Mouse (Mus musculus) neural tube, embryonic 12.5 days (tissue): ENCODE results near the gene Kcnq4. TPM values are rescaled to one million over a fixed set of nuclear protein-coding genes. Genes with fewer than 3 reads are reported as not detected.

ENCODE experiments used
- ATAC-seq: fragments of 200-750 bp; cut with Nextera tagmentation; 2 replicates; pipeline ENCODE4 v1.8.0; 2017; ENCODE audit warnings: low read depth, mild to moderate bottlenecking, moderate TSS enrichment, moderate library complexity; ENCODE audit not compliant: low FRiP score
- H3K27ac ChIP-seq: fragments of 300-500 bp; sonication (generic); 2 replicates; pipeline ENCODE4 v1.5.1; 2016
- H3K27me3 ChIP-seq: fragments of 300-500 bp; sonication (generic); replicated peaks from 2 replicates; pipeline ENCODE4 v1.6.1; 2016; ENCODE audit warnings: mild to moderate bottlenecking
- H3K36me3 ChIP-seq: fragments of 300-500 bp; sonication (generic); 2 replicates; pipeline ENCODE4 v1.6.1; 2016; ENCODE audit warnings: mild to moderate bottlenecking
- H3K4me1 ChIP-seq: fragments of 300-500 bp; sonication (generic); 2 replicates; pipeline ENCODE4 v1.6.1; 2016
- H3K4me2 ChIP-seq: fragments of 300-500 bp; sonication (generic); replicated peaks from 2 replicates; pipeline ENCODE4 v1.6.1; 2016; ENCODE audit warnings: mild to moderate bottlenecking
- H3K4me3 ChIP-seq: fragments of 300-500 bp; sonication (generic); 2 replicates; pipeline ENCODE4 v1.5.1; 2016
- H3K9ac ChIP-seq: fragments of 300-500 bp; sonication (generic); 2 replicates; pipeline ENCODE4 v1.6.1; 2016; ENCODE audit warnings: mild to moderate bottlenecking
- H3K9me3 ChIP-seq: fragments of 300-500 bp; sonication (generic); 2 replicates; pipeline ENCODE4 v1.6.1; 2016; ENCODE audit warnings: mild to moderate bottlenecking
- WGBS: fragments of 180-500 bp; shearing (Covaris S2); methylation state at CpG from one replicate; pipeline ENCODE4 v1.1.7; 2016; 5-methylcytosine and 5-hydroxymethylcytosine counted together
- polyA plus RNA-seq: library from polyadenylated mRNA; unstranded; fragments of >200 nt; fragmentation: Nextera tagmentation; extraction: Ambion mirVana; gene quantifications from 2 replicates; pipeline ENCODE4 v1.2.1, GENCODE M21; 2016

The Kcnq4 gene
- polyA plus RNA-seq, 1 experiment from 2014 or later = 5.0 TPM

GRCm38 (mm10) chr4:120743636-120744035, 4.8 kb downstream of the Kcnq4 start:
- Histone ChIP-seq H3K27me3 (peaks cover 31% of the 10 kb centered on the region), H3K4me2 (no peak overlapping the region), H3K27ac (no peak overlapping the region), H3K4me3 (no peak overlapping the region), H3K4me1 (peaks cover 33% of the 10 kb centered on the region), H3K9ac (no peak overlapping the region), H3K36me3 (no peaks in the 10 kb centered on the region), H3K9me3 (no peaks in the 10 kb centered on the region)
- ATAC-seq = no peak
- 84% methylated on average over 3 of the region's 3 CpGs for WGBS

- H3K27me3 ChIP-seq = peaks cover 8% of the 10 kb centered on the region
- ATAC-seq = no peak
- H3K36me3 ChIP-seq = no peaks in the 10 kb centered on the region
- H3K9ac ChIP-seq = no peak overlapping the region
- H3K4me1 ChIP-seq = peaks cover 11% of the 10 kb centered on the region; the same call in 1 of the 2 replicates
- H3K9me3 ChIP-seq = no peaks in the 10 kb centered on the region
- H3K4me2 ChIP-seq = no peak overlapping the region
- H3K4me3 ChIP-seq = no peak overlapping the region
- WGBS = 77% methylated on average over 6 of the region's 6 CpGs
- no peak overlapping the region for H3K27ac ChIP-seq
These were observed 7.1 kb downstream of the Kcnq4 start for GRCm38 (mm10) chr4:120741303-120741702.

DNA sequence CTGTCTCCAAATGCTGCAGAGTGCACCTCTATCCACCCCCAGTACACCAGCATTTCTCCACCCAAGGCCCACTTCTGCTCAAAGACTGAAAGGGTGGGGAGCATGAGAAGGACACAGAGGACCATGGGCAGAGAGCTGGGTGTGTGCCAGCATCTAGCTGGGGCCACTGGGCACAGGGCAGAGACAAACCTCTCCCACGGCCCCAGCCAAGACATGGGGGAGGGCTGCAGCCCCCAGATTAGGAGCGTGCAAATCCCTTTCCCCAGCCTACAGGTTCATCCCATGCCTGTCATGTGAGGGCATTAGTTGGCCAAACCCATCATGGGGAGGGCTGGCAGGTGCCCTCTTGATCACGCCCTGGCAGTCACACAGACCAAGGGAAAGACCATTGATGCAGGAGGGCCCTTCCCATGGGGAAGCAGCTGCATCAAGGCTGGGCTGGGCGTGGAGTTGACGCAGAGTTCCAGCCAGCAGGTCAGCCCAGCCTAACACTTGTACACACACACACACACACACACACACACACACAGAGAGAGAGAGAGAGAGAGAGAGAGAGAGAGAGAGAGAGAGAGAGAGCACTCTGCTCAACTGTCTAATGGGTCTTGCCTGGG, 14.3 kb downstream of the Kcnq4 start:
- Histone ChIP-seq H3K4me1 (peaks cover 11% of the 10 kb centered on the region), H3K27ac (no peak overlapping the region), H3K4me3 (no peak overlapping the region), H3K36me3 (no peaks in the 10 kb centered on the region), H3K9ac (no peak overlapping the region), H3K27me3 (peaks cover 24% of the 10 kb centered on the region), H3K4me2 (0 out of 2 replicates have a peak overlapping the region, but pooled peaks have one; percentile 9), H3K9me3 (no peaks in the 10 kb centered on the region)
- no peak for ATAC-seq
- 79% methylated on average over 5 of the region's 5 CpGs for WGBS

- Histone ChIP-seq H3K9ac (no peak overlapping the region), H3K9me3 (no peaks in the 10 kb centered on the region), H3K36me3 (no peaks in the 10 kb centered on the region), H3K4me3 (no peak overlapping the region), H3K4me2 (no peak overlapping the region), H3K4me1 (peaks cover 11% of the 10 kb centered on the region), H3K27me3 (peaks cover 24% of the 10 kb centered on the region), H3K27ac (no peak overlapping the region)
- ATAC-seq = no peak
- 85% methylated on average over 6 of the region's 6 CpGs for WGBS
These were observed 15.7 kb downstream of the Kcnq4 start for GRCm38 (mm10) chr4:120732737-120733136.

DNA sequence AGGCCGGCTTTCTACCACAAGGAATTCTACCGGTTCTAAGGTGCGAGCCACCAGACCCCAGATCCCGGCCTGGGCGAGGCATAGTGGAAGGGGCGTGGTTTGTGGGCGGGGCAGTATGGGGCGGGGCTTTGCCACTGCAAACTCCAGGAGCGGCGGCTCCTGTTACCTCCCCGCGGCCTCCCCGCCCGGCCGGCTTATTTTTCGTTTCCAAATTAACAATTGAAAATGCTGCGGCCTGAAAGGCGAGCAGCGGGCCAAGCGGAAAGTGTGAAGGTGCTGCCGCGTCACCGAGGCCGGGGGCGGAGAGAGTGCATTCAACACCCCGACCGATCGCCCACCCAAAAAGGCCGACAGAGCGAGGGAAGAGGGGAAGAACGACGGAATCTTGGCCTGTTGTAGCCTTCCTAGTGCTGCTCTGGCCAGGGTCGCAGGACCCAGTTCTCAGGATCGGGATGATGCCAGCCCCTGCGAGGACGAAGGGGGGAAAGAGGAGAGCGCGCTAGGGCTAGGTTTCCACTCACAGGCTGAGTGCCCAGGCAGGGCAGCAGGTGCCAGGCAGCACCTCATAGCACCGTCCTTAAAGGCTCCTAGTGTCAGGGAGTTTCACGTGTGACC, 17.3 kb downstream of the Kcnq4 start:
- Histone ChIP-seq H3K4me3 (peak overlapping the region; percentile 49), H3K36me3 (no peaks in the 10 kb centered on the region), H3K9ac (peak overlapping the region; percentile 56), H3K4me1 (peaks cover 11% of the 10 kb centered on the region), H3K4me2 (peak overlapping the region; percentile 89), H3K27ac (no peak overlapping the region), H3K9me3 (no peaks in the 10 kb centered on the region), H3K27me3 (peaks cover 24% of the 10 kb centered on the region)
- ATAC-seq = peak; percentile 86
- WGBS = under 1% methylated on average over 40 of the region's 40 CpGs

- peaks cover 11% of the 10 kb centered on the region for H3K4me1 ChIP-seq
- no peak overlapping the region for H3K27ac ChIP-seq
- peak overlapping the region; percentile 89 for H3K4me2 ChIP-seq
- H3K9me3 ChIP-seq = no peaks in the 10 kb centered on the region
- no peak overlapping the region for H3K9ac ChIP-seq
- WGBS = 33% methylated on average over 6 of the region's 6 CpGs
- H3K4me3 ChIP-seq = peak overlapping the region; percentile 49; the same call in 1 of the 2 replicates
- peaks cover 24% of the 10 kb centered on the region for H3K27me3 ChIP-seq
- no peaks in the 10 kb centered on the region for H3K36me3 ChIP-seq
- ATAC-seq = 0 out of 2 replicates have a peak, but pooled peaks have one; percentile 5
These were observed 17.8 kb downstream of the Kcnq4 start for GRCm38 (mm10) chr4:120730574-120730973.

- Histone ChIP-seq H3K4me1 (peaks cover 11% of the 10 kb centered on the region), H3K4me3 (no peak overlapping the region), H3K4me2 (no peak overlapping the region), H3K27me3 (peaks cover 24% of the 10 kb centered on the region), H3K36me3 (no peaks in the 10 kb centered on the region), H3K9ac (no peak overlapping the region), H3K9me3 (no peaks in the 10 kb centered on the region), H3K27ac (no peak overlapping the region)
- no peak for ATAC-seq
- WGBS = 73% methylated on average over 6 of the region's 6 CpGs
These were observed 18.3 kb downstream of the Kcnq4 start for GRCm38 (mm10) chr4:120730146-120730545.

DNA sequence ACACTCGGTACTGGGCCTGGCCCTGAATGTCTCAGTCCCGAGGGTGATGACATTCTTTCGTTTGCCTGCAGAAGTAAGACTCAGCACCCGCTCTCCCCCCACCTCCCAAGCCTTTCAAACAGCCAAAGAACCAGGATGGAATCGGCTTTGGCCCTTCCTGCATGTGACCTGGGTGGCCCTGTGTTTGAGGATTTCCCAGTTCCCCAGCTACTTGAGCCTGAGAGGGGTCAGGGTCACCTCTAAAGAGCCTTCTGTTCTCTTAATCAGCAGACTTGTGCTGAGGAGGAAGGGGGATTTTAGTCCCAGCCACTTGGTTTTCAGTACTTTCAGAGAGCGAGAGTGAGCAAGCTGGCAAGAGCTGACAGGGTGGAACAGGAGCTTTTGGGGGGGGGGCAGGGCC, 19.0 kb downstream of the Kcnq4 start:
- ATAC-seq = no peak
- no peak overlapping the region for H3K27ac ChIP-seq
- H3K9ac ChIP-seq = no peak overlapping the region
- H3K4me3 ChIP-seq = no peak overlapping the region
- peaks cover 11% of the 10 kb centered on the region for H3K4me1 ChIP-seq
- H3K27me3 ChIP-seq = peaks cover 24% of the 10 kb centered on the region
- H3K4me2 ChIP-seq = no peak overlapping the region
- no peaks in the 10 kb centered on the region for H3K36me3 ChIP-seq
- H3K9me3 ChIP-seq = no peaks in the 10 kb centered on the region
- 56% methylated on average over 6 of the region's 6 CpGs for WGBS

GRCm38 (mm10) chr4:120727842-120728241, 20.6 kb downstream of the Kcnq4 start:
- ATAC-seq = no peak
- H3K4me1 ChIP-seq = peaks cover 11% of the 10 kb centered on the region
- 85% methylated on average over 11 of the region's 11 CpGs for whole genome bisulfite sequencing

DNA sequence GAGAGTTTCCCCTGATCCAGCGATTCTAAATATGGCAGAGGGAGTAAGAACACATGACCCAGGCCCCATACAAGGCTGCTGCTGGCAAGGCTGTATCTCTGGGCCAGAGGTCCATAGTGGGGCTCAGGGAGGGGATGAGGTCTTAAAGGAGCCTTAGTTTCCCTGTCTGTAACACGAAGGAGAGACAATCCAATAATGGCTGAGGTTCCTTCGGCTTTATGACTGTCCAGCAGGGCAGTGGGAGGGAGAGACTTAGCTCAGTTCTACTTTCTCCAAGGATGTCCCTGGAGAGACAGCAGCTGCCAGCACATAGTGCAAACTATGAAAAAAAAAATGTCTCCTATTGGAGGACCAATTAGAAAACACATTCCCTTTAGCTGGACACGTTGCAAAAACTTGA, 22.2 kb downstream of the Kcnq4 start:
- Histone ChIP-seq H3K4me3 (no peak overlapping the region), H3K27ac (no peak overlapping the region), H3K4me2 (no peak overlapping the region), H3K9ac (no peak overlapping the region), H3K36me3 (no peaks in the 10 kb centered on the region), H3K9me3 (no peaks in the 10 kb centered on the region), H3K4me1 (peaks cover 5% of the 10 kb centered on the region), H3K27me3 (peaks cover 14% of the 10 kb centered on the region)
- no peak for ATAC-seq
- 58% methylated on average over 4 of the region's 4 CpGs for WGBS

More at GRCm38 (mm10) chr4:120727842-120728241, 20.6 kb downstream of the Kcnq4 start:
- Histone ChIP-seq H3K9me3 (no peaks in the 10 kb centered on the region), H3K27me3 (peaks cover 24% of the 10 kb centered on the region), H3K9ac (no peak overlapping the region), H3K4me2 (no peak overlapping the region), H3K27ac (no peak overlapping the region), H3K36me3 (no peaks in the 10 kb centered on the region), H3K4me3 (no peak overlapping the region)

GRCm38 (mm10) chr4:120725516-120726090, 22.8 kb downstream of the Kcnq4 start:
- no peak overlapping the region for H3K4me3 ChIP-seq
- H3K4me1 ChIP-seq = peaks cover 1% of the 10 kb centered on the region; the same call in 1 of the 2 replicates
- peaks cover 10% of the 10 kb centered on the region for H3K27me3 ChIP-seq
- no peaks in the 10 kb centered on the region for H3K36me3 ChIP-seq
- H3K9ac ChIP-seq = no peak overlapping the region
- no peaks in the 10 kb centered on the region for H3K9me3 ChIP-seq
- H3K27ac ChIP-seq = no peak overlapping the region
- no peak overlapping the region for H3K4me2 ChIP-seq
- ATAC-seq = no peak
- 51% methylated on average over 5 of the region's 5 CpGs for WGBS

DNA sequence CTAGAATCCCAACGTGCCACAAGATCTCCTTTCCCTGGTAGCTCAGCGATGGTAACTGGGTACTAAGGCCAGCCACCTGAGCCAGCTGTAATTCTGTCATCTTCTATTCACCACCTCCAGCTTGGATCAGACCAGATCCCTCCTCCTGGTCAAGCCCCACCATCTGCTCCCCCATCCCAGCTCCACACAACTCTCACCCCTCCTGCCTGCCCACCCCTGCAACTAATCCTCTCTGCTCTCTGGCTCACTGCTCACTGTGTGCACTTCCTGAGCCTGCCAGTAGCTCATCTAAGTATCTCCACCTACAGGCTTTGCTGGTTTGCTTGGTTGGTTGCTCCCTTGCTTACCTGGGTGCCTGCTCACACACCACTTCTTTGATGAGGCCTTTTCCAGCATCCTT, 26.8 kb downstream of the Kcnq4 start:
- peaks cover under 1% of the 10 kb centered on the region; the same call in 1 of the 2 replicates for H3K4me1 ChIP-seq
- 60% methylated on average over 2 of the region's 2 CpGs for WGBS
- H3K27ac ChIP-seq = no peak overlapping the region
- H3K4me2 ChIP-seq = no peak overlapping the region
- H3K4me3 ChIP-seq = no peak overlapping the region
- peaks cover 17% of the 10 kb centered on the region for H3K27me3 ChIP-seq
- no peaks in the 10 kb centered on the region for H3K9me3 ChIP-seq
- ATAC-seq = no peak
- H3K36me3 ChIP-seq = no peaks in the 10 kb centered on the region
- H3K9ac ChIP-seq = no peak overlapping the region
